Mouse (Mus musculus) lung, embryonic 14.5 days (tissue): Measurements from ENCODE around the gene Slc47a2. TPM values are rescaled to one million over a fixed set of nuclear protein-coding genes. Genes with fewer than 3 reads are reported as not detected.

ENCODE experiments used
- ATAC-seq: fragments of 200-750 bp; cut with Nextera tagmentation; 2 replicates; pipeline ENCODE4 v1.8.0; 2017; ENCODE audit warnings: mild to moderate bottlenecking, moderate TSS enrichment, moderate library complexity; ENCODE audit not compliant: insufficient read depth
- DNase-seq: peaks from one replicate; pipeline ENCODE4 v3.0.0-alpha.2; 2015
- H3K27ac ChIP-seq: fragments of 300-500 bp; sonication (generic); 2 replicates; pipeline ENCODE4 v1.5.1; 2014; ENCODE audit warnings: low read depth, mild to moderate bottlenecking, moderate library complexity
- H3K27me3 ChIP-seq: fragments of 300-500 bp; sonication (generic); 2 replicates; pipeline ENCODE4 v1.6.1; 2014; ENCODE audit warnings: low read length, control low read depth; ENCODE audit not compliant: insufficient read depth
- H3K36me3 ChIP-seq: fragments of 300-500 bp; sonication (generic); 2 replicates; pipeline ENCODE4 v1.6.1; 2014; ENCODE audit warnings: control low read depth; ENCODE audit not compliant: insufficient read depth
- H3K4me1 ChIP-seq: fragments of 300-500 bp; sonication (generic); 2 replicates; pipeline ENCODE4 v1.6.1; 2014; ENCODE audit warnings: antibody characterized with exemption, control low read depth; ENCODE audit not compliant: insufficient read depth
- H3K4me2 ChIP-seq: fragments of 300-500 bp; sonication (generic); 2 replicates; pipeline ENCODE4 v1.6.1; 2014; ENCODE audit warnings: mild to moderate bottlenecking
- H3K4me3 ChIP-seq: fragments of 300-500 bp; sonication (generic); 2 replicates; pipeline ENCODE4 v1.5.1; 2014; ENCODE audit warnings: low read depth, low read length
- H3K9ac ChIP-seq: fragments of 300-500 bp; sonication (generic); 2 replicates; pipeline ENCODE4 v1.6.1; 2014
- H3K9me3 ChIP-seq: fragments of 300-500 bp; sonication (generic); 2 replicates; pipeline ENCODE4 v1.6.1; 2016; ENCODE audit warnings: low read depth, low read length, control low read depth
- CTCF ChIP-seq: IDR thresholded peaks from 2 replicates; pipeline ENCODE4 v1.5.1; 2016; ENCODE audit warnings: antibody characterized with exemption, low read depth
- whole genome bisulfite sequencing: fragments of 180-500 bp; shearing (Covaris S2); extraction: QIAGEN DNeasy Blood & Tissue Kit; methylation state at CpG from one replicate; pipeline ENCODE4 v1.1.7; 2014; 5-methylcytosine and 5-hydroxymethylcytosine counted together
- polyA plus RNA-seq: library from polyadenylated mRNA; unstranded; fragments of >200 nt; fragmentation: Nextera tagmentation; extraction: Ambion mirVana; gene quantifications from 2 replicates; pipeline ENCODE4 v1.2.1, GENCODE M21; 2014

Gene Slc47a2
- polyA plus RNA-seq, 1 experiment from 2014 or later = not detected

GRCm38 (mm10) chr11:61262516-61262915 lies 80.1 kb downstream of the Slc47a2 start:
- peaks cover 47% of the 10 kb centered on the region for H3K36me3 ChIP-seq
- 92% methylated on average over 14 of the region's 14 CpGs for WGBS
- no peak overlapping the region for H3K9ac ChIP-seq
- H3K4me3 ChIP-seq = no peak overlapping the region
- no peak overlapping the region for H3K27ac ChIP-seq
- ATAC-seq = no peak
- no peaks in the 10 kb centered on the region for H3K9me3 ChIP-seq
- H3K4me2 ChIP-seq = no peak overlapping the region
- TF ChIP-seq CTCF = no peak
- no peak for DNase-seq
- H3K27me3 ChIP-seq = no peaks in the 10 kb centered on the region
- H3K4me1 ChIP-seq = no peaks in the 10 kb centered on the region; the same call in 1 of the 2 replicates

DNA sequence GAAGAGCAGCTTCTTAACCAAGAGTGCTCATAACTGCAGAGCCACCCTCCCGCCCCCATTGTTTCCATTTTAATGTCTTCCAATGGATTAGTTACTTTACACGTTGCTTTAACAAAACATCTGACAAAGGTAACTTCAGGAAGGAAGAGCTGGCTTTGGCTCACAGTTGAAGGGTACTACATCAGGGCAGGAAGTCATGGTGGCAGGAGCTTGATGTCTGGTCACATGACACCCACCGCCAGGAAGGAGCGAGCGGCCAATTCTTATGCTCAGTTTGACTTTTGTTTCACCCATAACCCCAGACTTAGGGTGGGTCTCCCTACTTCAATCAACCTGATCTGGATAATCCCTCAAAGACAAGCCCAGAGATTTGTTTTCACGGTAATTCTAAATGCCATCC lies 83.6 kb downstream of the Slc47a2 start:
- DNase-seq (no peak), ATAC-seq (no peak)
- Histone ChIP-seq H3K9me3 (no peaks in the 10 kb centered on the region), H3K27ac (no peak overlapping the region), H3K9ac (no peak overlapping the region), H3K4me2 (no peak overlapping the region), H3K4me3 (no peak overlapping the region), H3K4me1 (no peaks in the 10 kb centered on the region), H3K27me3 (no peaks in the 10 kb centered on the region), H3K36me3 (peaks cover 56% of the 10 kb centered on the region)
- TF ChIP-seq CTCF = no peak
- 91% methylated on average over 6 of the region's 6 CpGs for WGBS

DNA sequence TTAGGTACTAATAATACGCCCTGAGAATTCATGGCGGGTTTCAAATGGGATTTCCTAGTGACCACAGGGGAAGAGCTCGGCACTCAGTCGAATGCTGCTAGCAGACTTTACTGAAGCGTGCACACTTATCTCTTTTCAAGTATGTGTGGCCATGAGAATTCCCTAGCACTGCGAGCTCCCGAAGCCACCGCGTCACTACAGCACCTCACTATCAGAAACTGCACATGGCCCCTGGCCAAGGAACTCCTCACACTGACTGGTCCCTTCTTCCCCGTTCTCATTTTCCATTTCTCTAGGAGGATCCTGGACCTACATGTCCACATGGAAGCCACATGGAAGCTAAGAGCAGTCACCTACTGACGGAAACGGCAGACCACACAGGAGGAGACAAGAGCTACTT lies 89.9 kb downstream of the Slc47a2 start:
- ATAC-seq (no peak), DNase-seq (peak; percentile 15)
- H3K27me3 ChIP-seq = no peaks in the 10 kb centered on the region
- peaks cover 44% of the 10 kb centered on the region for H3K36me3 ChIP-seq
- TF ChIP-seq CTCF = no peak
- no peak overlapping the region for H3K27ac ChIP-seq
- no peak overlapping the region for H3K4me2 ChIP-seq
- H3K4me1 ChIP-seq = no peaks in the 10 kb centered on the region
- no peaks in the 10 kb centered on the region for H3K9me3 ChIP-seq
- WGBS = 76% methylated on average over 12 of the region's 12 CpGs
- H3K9ac ChIP-seq = no peak overlapping the region
- no peak overlapping the region for H3K4me3 ChIP-seq

DNA sequence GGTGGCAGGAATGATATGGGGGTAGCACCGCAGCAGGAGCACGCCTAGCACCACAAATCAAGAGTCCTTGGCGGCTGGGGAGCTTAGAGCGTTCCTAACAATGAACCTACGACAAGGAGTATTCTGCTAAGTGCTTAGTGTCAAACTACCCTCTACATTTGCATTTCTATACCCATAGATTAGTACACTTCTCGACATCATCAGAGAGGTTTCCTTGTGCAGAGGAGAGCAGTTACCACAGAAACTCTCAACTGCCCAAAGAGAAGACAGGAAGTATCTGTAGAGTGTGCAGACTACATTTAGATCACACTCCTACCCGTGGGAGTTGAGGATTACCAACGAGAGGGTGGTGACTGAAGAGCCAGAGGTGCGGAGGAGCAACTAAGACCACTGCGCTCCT lies 90.9 kb downstream of the Slc47a2 start:
- Histone ChIP-seq H3K36me3 (peaks cover 43% of the 10 kb centered on the region), H3K4me3 (no peak overlapping the region), H3K27ac (no peak overlapping the region), H3K9ac (no peak overlapping the region), H3K27me3 (no peaks in the 10 kb centered on the region), H3K4me2 (no peak overlapping the region), H3K4me1 (no peaks in the 10 kb centered on the region), H3K9me3 (no peaks in the 10 kb centered on the region)
- DNase-seq (no peak), ATAC-seq (no peak)
- 86% methylated on average over 10 of the region's 10 CpGs for WGBS
- no peak for TF ChIP-seq CTCF

Other genes starting within 250 kb of the Slc47a2 start
- gene Tnfrsf13b, start 216.1 kb downstream of the Slc47a2 start, polyA plus RNA-seq = 2.3 and 2.4 TPM in 2 replicates
- gene Usp22, start 167.8 kb downstream of the Slc47a2 start, polyA plus RNA-seq = 163 and 167 TPM in 2 replicates
- gene Aldh3a1, start 135.3 kb downstream of the Slc47a2 start, polyA plus RNA-seq = 0.11 TPM in 1 of 2 replicates, not detected in the other
- 37.6 and 39.4 TPM in 2 replicates for gene Aldh3a2, start 75.4 kb downstream of the Slc47a2 start, polyA plus RNA-seq
- 0.76 and 1.5 TPM in 2 replicates for gene Slc47a1, start 35.5 kb upstream of the Slc47a2 start, polyA plus RNA-seq
- gene Rnf112, start 111.3 kb upstream of the Slc47a2 start, polyA plus RNA-seq = 0.31 and 0.42 TPM in 2 replicates
- 615 and 660 TPM in 2 replicates for gene Mfap4, start 142.6 kb upstream of the Slc47a2 start, polyA plus RNA-seq
- gene Mapk7, start 151.5 kb upstream of the Slc47a2 start, polyA plus RNA-seq = 62.8 and 69.6 TPM in 2 replicates
- 48.9 and 54.1 TPM in 2 replicates for gene B9d1, start 162.3 kb upstream of the Slc47a2 start, polyA plus RNA-seq
- 26.1 and 30.0 TPM in 2 replicates for gene Epn2, start 236.8 kb upstream of the Slc47a2 start, polyA plus RNA-seq